Mouse (Mus musculus) layer of hippocampus, adult 9-10 months (tissue): ENCODE measurements at regions not wholly inside any gene's neighbourhood (a gene's known extent, or its start where the extent isn't known, plus 50 kb on each side); places are given as distances from the start of the nearest gene placed in this dataset.

Experiments used
- DNase-seq: peaks from one replicate; pipeline ENCODE4 v3.0.0; 2022; ENCODE audit warnings: low spot score

GRCm38 (mm10) chr10:96427407-96427806 is 189.4 kb upstream of the Btg1 start:
- DNase-seq = no peak

DNA sequence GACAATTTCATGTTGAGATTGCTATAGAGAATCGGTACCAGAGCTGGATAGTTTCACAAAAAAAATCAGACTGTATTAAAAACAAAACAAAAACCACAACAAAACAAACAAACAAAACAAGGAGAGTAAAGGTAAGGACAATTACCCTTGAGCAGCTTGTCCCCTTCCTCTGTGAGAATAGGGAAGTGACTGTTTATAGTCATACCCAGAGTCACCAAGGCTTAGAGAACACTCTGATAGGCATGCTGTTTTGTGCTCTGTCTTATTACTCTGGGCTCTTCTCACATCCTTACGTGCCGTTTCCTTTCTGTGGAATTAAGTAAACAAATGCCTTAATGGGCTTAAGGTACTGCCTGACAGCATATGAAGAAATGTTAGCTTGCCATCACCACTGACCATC is 186.7 kb upstream of the Btg1 start:
- no peak for DNase-seq

- DNase-seq = no peak
Observed at GRCm38 (mm10) chr10:96435109-96435508, 181.7 kb upstream of the Btg1 start.

- DNase-seq = no peak
Observed at GRCm38 (mm10) chr10:96438398-96439103, 178.3 kb upstream of the Btg1 start.

DNA sequence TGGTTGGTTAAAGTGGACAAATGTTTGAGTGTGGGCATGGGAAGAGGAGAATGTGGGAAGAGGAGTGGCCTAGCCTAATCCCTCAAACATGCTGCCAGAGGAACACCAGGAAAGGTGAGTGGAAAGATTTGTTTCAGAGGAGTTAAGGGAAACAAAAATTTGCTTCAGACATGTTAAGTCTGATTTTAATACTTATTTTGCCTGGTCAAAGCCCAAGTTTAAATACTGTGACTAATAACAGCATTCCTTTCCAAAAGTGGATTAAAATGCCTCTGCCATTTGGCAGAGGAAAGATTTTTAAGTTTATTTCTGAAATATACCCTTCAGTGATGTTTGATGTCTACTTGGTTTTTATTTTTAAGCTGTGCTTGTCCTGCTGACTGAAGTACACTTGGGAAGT is 174.6 kb upstream of the Btg1 start:
- DNase-seq = no peak

GRCm38 (mm10) chr10:96450266-96450665 is 166.5 kb upstream of the Btg1 start:
- DNase-seq = no peak

DNA sequence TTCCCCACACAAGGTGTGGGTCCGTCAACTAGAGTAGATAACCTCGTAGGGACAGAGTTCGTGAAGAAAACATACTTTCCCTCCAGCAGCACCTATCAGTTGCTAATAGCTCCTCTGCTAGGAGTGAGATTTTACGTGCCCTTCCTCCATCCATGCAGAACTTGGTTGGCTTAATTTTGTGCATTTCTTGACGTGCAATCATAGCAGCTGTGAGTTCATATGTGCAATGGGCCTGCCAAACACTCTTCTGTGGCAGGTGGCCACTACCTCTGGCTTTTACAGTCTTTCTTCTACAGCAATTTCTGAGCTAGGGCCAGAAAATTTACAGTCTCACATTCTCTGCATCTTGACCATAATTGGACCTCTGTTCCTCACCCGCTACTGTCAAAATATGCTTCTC is 161.9 kb upstream of the Btg1 start:
- DNase-seq = no peak

GRCm38 (mm10) chr10:96458551-96458950 is 158.3 kb upstream of the Btg1 start:
- DNase-seq = no peak

DNA sequence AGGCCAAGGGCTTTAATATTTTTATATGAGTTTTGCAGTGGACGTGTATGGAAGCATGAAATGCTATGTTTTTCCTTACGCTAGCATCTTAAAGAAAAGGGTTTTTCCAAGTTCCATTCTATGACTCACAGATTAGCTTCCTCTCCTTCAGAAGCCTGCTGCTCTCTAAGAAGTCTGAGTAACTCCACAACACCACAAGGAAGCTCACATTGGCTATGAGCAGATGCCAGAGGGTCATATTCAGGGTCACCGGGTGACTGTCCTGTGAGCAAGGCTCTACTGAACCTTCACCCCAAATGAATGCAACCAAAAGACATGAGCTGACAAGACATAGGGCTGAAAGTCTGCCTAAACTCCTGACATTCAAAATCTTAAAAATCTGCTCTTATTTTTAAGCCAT is 157.6 kb upstream of the Btg1 start:
- DNase-seq = no peak

- no peak for DNase-seq
Observed at GRCm38 (mm10) chr10:96460151-96460550, 156.7 kb upstream of the Btg1 start.

GRCm38 (mm10) chr10:96460617-96461338 is 156.0 kb upstream of the Btg1 start:
- no peak for DNase-seq

DNA sequence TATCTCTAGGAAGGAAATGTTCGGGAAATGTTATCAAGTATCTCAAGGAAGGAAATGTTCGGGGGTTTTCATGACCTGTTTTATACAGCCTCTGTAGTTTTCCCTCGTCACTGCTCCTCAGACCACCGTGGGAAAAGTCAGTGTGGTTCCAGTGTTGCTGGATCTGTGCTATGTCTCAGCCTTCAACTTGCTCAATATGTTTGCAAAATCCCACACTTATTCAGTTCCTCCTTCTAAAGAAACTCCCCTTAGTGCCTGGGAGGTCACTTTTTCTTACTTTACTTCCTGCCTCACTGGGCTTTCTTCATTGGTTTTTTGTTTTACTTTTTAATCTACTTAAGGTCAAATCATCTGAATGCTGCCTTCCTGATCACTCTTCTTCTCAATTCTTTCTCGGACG is 150.8 kb upstream of the Btg1 start:
- no peak for DNase-seq

GRCm38 (mm10) chr10:96466845-96467244 is 150.0 kb upstream of the Btg1 start:
- no peak for DNase-seq

- DNase-seq = no peak
Observed at GRCm38 (mm10) chr10:96467661-96468060, 149.1 kb upstream of the Btg1 start.

DNA sequence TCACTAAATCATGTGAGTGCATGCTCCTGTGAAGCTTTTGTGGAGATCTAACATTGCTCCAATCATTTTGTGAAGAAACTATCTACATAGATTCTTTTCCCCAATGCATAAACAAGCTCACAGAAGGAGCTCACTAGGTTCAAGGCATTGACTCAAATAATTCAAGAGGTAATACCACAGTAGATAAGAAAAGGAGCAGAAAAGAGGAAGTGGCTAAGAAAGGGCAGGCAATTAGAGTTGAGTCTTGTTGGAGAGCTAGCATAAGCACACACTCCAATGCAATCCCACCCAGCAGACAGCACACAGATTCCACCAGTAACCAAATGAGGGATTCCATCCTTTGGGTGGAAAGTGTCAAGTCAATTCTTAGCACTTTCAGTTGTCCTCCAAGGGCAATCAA is 145.3 kb upstream of the Btg1 start:
- DNase-seq = no peak

- DNase-seq = no peak
Observed at GRCm38 (mm10) chr10:96479350-96479749, 137.5 kb upstream of the Btg1 start.

GRCm38 (mm10) chr10:96479786-96480185 is 137.0 kb upstream of the Btg1 start:
- DNase-seq = no peak

DNA sequence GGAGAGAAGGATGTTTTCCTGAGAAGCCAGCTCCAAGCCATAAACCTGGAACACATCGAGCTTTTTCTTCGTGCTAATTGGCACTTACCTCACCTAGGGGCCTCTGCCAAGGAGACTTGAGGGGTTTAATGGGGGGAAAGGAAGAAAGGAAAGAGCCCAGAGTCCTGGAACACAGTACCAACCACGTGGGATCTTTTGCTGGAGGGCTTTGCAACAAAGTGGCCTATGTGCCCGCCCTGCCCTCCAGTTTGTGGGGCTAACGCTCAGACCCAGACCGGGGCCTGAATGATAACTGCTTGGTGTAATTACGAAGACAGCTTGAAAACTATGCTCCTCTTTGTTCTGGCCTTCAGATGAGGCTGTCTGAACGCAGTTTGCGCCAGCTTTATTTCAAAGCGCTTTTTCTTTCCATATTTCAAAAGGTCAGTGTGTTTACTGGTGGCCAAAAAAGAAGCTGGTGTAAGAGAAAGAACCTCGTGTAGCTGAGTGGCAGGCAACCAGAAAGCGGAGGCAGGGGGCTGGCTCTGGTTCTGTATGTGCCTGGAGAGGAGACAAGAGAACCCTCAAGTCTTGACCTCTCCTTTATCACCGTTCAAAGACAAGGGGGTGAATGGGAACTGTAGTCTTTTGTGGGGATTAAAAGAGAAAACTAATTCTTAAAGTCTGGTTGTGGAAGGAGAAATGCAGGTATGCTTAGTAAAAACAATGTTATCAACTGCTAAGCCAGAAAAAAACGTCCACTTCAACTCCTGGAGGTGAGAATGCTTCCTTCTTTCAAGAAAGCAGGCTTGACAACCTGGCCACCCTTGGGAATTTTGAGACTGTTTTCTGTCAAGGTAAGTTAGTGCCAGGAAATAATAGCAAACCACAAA is 136.1 kb upstream of the Btg1 start:
- peak; percentile 24 for DNase-seq

DNA sequence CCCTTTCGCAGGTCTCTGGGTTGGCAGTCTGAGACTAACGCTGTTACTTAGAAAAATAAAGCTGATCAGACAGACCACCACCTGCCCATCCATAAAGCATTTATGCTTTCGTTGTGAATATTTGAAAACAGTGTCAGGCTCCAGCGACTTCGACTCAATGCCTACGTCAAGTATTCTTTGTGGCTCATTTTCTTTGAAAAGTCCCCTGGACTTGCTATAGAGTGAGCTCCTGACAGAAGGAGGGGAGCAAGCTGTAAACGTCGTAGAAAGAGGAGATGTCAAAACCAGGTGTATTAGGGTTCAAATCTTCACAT is 135.5 kb upstream of the Btg1 start:
- no peak for DNase-seq

DNA sequence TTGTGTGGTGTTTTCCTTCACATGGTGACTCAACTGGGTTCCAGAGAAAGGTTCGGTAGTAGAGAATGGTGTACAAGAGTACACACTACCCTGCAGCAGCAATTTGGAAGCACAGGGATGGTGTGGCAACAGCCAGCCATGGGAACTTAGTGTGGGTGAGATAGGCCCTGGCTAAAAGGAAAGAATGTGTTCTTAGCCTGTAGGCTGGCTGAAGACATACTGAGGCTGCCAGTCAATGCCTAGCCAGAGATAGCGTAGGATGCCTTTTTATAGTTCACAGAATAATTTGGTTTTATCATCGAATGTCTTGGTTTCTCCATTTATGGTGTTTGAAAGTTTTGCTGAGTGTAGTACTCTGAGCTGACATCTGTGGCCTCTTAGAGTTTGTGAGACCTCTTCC is 130.1 kb upstream of the Btg1 start:
- no peak for DNase-seq

GRCm38 (mm10) chr10:96493706-96494105 is 123.1 kb upstream of the Btg1 start:
- DNase-seq = no peak

DNA sequence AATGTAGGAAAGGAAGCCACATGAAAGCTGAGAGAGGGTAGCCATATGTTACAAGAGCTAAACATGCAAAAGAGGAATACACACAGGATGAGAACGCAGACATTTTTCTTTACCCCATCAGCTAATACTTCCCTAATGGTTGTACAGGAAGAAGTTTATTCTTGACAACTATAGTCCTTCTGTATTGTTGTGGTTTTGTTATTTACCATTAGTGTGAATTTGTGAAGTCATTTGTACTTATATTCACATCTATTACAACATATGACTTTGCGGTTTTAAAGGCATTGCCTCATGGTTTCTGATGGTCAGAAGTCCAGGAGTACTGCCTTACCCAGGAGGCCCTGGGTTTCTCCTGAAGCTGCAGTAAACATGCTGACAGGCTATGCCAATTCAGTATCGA is 120.1 kb upstream of the Btg1 start:
- DNase-seq = no peak

GRCm38 (mm10) chr10:96497482-96497881 is 119.3 kb upstream of the Btg1 start:
- DNase-seq = no peak
